Mouse (Mus musculus) CD4-positive helper T cell, adult 2 months (primary cell): ENCODE results near the gene Cybrd1.

Source experiments
- DNase-seq: peaks from one replicate; pipeline ENCODE4 v3.0.0-alpha.2; 2012; ENCODE audit warnings: low read depth, missing footprints, low spot score

The Cybrd1 gene

GRCm38 (mm10) chr2:71168461-71169021, 50.8 kb downstream of the Cybrd1 start:
- no peak for DNase-seq

GRCm38 (mm10) chr2:71173031-71173430, 55.3 kb downstream of the Cybrd1 start:
- no peak for DNase-seq

GRCm38 (mm10) chr2:71176329-71177249, 58.9 kb downstream of the Cybrd1 start:
- DNase-seq: no peak

GRCm38 (mm10) chr2:71177250-71177615, 59.5 kb downstream of the Cybrd1 start:
- no peak for DNase-seq

GRCm38 (mm10) chr2:71177760-71178159, 60.0 kb downstream of the Cybrd1 start:
- no peak for DNase-seq

GRCm38 (mm10) chr2:71179716-71180115, 62.0 kb downstream of the Cybrd1 start:
- no peak for DNase-seq

GRCm38 (mm10) chr2:71180566-71181217, 63.0 kb downstream of the Cybrd1 start:
- no peak for DNase-seq

DNA sequence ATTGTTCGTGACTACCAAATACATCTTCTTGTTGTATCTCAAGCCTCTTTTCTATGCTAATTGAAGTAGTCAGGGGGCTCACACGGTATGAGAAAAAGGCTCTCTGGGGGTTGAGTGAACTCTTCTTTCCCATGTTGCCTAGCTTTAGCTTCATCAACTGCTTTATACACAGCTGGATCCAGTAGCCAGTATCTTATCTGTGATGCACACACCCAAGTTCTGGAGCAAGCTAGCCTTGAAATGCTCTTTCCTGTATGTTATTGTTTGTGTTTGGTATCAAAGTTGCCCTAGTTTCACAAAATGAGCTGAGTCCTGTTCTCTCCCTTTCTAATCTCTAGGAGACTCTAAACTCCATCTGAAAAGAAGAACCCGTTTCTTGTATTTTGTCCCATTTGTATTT, 70.2 kb downstream of the Cybrd1 start:
- no peak for DNase-seq

DNA sequence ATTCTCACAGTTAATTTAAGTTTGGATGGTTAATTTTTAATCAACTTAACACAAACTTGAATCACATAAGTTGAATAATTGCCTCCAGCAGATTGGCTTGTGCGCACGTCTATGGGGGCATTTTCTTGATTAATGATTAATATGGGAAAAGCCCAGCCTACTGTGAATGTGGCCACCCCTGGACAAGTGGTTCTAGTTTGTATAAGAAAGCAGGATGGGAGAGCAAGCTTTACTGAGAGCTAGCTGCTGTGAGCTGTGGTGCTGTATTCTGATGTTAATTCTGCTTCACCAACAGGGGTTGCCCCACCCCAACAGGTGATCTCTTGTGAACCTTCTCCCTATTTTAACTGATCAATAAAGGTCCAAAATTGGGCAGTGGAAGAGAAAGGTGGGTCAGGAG, 71.1 kb downstream of the Cybrd1 start:
- no peak for DNase-seq

DNA sequence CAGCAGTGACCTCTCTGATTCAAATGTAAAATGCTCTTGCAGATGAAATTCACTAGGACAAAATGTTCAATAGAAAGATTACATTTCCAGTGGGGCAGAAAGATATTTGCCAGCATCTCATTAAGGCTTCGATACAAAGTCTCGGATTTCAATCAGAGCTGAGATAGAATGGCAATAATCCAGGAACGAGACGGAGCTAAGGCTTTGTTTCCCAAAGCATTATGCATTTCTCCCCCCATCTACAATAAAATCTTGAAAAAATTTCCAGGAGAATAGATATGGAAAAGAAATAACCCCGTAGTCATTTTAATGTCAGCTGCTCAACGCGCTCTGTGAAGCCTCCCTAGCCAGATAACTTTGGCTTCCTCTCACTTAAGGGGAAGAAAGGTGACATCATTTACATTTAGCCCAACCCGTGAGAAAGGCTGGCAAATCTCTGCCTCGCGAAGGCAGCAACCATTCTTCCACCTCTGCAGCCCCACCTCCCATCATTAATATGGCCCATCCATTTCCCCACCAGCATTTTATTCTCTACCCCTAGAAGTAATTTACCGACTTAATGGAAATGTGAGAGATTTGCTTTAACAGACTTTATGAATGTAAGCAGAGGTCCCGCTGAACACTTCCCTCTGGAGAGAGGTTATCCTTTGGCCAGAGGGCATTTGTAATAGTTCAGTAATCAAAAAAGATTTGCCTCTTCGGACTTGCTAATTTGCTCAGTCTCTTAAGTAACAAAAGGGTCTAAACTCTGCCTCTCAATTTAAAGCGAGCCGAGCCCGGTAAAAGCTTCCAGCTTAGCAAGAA, 73.9 kb downstream of the Cybrd1 start:
- DNase-seq: no peak

DNA sequence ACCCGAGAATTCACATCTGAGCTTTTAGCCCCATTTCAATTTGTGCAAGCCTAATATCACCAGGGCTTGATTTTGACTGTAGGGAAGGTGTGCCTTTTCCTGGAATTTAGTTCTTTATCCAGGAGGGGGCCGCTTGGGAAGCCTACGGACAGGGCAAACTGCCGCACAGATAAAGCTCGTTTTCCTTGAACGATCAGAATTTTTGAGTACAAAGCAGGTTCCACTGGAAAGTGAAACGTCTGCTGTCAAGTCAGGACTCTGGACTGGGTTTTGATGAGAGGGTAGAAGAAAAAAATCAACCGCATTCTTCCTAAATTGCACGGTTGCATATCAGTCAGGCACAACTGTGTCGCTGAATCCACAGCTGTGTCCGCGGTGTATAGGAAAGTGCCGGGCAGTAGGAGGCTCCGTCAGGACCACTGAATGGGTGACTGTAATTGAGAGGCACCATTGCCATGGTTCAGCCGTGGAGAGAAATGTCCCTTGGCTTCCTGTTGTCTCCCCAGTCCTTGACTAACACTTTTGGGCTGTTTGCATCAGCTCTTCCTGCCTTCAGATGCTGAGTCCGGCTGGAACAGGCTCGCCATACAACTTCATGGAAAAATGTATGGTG, 74.6 kb downstream of the Cybrd1 start:
- no peak for DNase-seq
